Mouse (Mus musculus): ENCODE data around the gene Mtrex. TPM values are rescaled to one million over a fixed set of nuclear protein-coding genes. Genes with fewer than 3 reads are reported as not detected.

Mtrex gene
- polyA plus RNA-seq, 1 experiment from 2014 or later, result 70.5 TPM

DNA sequence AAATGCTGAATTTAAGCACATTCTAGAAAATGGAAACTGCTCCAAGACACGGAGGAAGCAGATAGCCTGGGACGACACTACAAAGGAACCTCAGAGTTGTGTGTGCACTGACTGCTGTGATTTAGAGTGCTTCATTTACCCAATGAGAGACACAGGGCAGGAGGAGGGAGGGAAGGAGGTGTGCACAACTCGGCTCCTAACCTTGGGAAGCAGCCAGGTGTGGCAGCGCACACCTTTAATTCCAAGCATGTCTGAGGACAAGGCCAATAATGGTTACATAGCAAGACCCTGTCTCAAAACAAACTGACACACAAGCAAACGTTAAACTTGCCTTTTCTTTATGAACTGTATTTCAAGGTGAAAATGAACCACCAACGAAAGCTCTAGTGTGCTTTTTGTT lies 1.9 kb downstream of the Mtrex start:
- Histone ChIP-seq H3K27me3 (ENCODE audit: insufficient read depth, poor library complexity, severe bottlenecking) (no peaks in the 10 kb centered on the region), H3K4me1 (replicated peaks) (peaks cover 22% of the 10 kb centered on the region), H3K27ac (no peak overlapping the region), H3K4me3 (no peak overlapping the region), H3K9me3 (no peaks in the 10 kb centered on the region), H3K36me3 (peaks cover 28% of the 10 kb centered on the region)
- no peak for DNase-seq (ENCODE audit: low spot score)
- WGBS, result 88% methylated on average over 6 of the region's 6 CpGs

DNA sequence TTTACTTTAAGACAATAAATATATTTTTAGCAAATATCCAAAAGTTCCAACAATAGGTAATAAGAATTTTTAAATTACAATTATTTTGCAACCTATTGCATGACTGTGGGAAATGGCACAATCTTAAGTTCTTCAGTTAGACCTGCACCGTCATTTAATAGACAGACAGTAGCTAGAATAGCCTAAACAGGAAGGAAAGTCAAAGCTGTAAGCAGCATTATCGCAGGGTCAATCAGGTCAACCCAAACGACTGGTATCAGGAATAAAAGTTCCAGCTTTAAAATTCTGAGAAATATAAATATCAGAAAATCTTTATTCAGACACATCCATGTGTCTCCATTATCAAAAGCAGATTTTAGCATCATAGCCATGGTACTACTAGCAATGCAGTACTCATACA lies 6.3 kb downstream of the Mtrex start:
- 93% methylated on average over 3 of the region's 3 CpGs for WGBS
- Histone ChIP-seq H3K4me3 (no peak overlapping the region), H3K9me3 (no peaks in the 10 kb centered on the region), H3K4me1 (replicated peaks) (peaks cover 7% of the 10 kb centered on the region), H3K27ac (no peak overlapping the region), H3K27me3 (ENCODE audit: insufficient read depth, poor library complexity, severe bottlenecking) (no peaks in the 10 kb centered on the region), H3K36me3 (peaks cover 61% of the 10 kb centered on the region)
- DNase-seq (ENCODE audit: low spot score), result no peak

DNA sequence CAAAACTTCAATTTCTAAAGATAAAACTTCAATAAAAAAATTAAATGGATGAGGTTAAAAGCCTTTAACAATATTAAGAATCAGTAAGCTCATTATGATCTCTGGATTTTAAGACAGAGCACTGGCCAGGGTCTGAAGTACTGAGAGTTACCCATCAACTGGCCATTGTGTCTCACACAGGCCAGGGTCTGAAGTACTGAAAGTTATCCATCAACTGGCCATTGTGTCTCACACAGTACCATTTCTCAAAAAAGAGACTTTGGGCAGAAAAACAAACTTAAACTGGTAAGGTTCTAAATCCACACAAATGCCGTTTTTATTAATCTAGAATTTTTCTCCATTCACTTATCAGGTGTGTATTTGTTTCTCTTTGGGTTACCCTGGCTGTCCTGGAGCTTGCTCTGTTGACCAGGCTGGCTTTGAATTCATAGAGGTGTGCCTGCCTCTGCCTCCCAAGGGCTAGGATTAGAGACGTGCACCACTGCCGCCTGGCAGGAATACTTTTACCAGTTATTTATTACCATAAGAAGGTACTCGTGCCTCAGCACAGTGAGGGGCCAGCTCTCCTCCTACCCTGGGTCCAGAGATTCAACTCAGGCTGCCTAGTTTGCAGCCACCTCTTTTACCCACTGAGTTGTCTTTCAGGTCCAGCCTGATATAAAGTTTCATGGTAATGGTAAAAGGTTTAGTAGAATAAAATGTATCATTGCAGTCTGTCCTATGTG lies 7.9 kb downstream of the Mtrex start:
- peaks cover 73% of the 10 kb centered on the region for H3K36me3 ChIP-seq

DNA sequence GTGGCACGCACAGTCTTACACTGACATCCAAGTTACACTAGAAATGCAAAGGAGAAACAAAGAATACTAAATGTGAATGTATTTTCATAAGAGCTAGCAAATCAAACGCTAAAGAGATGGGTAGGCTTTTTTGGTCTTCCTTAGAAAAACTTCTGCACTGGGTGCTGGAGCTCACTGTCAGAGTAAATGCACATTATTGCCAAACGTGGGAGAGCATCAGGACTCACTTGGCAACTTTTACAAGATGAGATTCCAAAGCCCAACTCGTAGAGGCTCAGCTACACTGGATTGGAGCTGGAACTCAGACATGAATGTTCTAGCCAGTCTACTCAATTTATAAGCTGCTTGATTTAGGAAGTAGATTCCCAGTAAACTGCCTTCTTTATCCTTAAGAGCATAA lies 16.8 kb downstream of the Mtrex start:
- H3K9me3 ChIP-seq, result no peaks in the 10 kb centered on the region

More for the DNA sequence above, 7.9 kb downstream of the Mtrex start:
- Histone ChIP-seq H3K4me1 (replicated peaks) (no peaks in the 10 kb centered on the region), H3K4me3 (no peak overlapping the region), H3K9me3 (no peaks in the 10 kb centered on the region), H3K27ac (no peak overlapping the region), H3K27me3 (ENCODE audit: insufficient read depth, poor library complexity, severe bottlenecking) (no peaks in the 10 kb centered on the region)
- DNase-seq (ENCODE audit: low spot score), result no peak
- 83% methylated on average over 4 of the region's 4 CpGs for WGBS

DNA sequence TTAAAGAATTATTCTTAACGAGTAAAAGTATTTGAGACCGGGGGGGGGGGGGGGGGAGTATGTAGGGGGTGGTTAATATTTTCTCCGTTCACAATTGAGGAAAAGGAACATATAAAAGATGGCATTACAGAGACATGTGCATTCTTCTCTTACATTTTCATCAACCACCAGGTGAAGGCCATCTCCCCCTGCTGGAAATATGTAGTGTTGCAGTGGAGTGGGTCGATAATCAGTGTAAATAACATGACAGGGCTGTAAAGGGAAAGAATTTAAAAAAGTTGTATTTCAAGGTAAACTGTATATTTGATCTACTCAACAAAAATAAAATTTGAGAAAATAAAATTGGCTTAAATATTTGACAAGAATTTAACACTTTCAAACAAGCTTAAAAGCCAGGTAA lies 17.5 kb downstream of the Mtrex start:
- Histone ChIP-seq H3K9me3 (no peaks in the 10 kb centered on the region), H3K4me1 (replicated peaks) (no peaks in the 10 kb centered on the region), H3K36me3 (peaks cover 86% of the 10 kb centered on the region), H3K27me3 (ENCODE audit: insufficient read depth, poor library complexity, severe bottlenecking) (no peaks in the 10 kb centered on the region), H3K4me3 (no peak overlapping the region), H3K27ac (no peak overlapping the region)
- WGBS, result 84% methylated on average over 4 of the region's 4 CpGs
- DNase-seq (ENCODE audit: low spot score), result peak; percentile 35

More for the DNA sequence above, 16.8 kb downstream of the Mtrex start:
- DNase-seq (ENCODE audit: low spot score), result no peak
- Histone ChIP-seq H3K27me3 (ENCODE audit: insufficient read depth, poor library complexity, severe bottlenecking) (no peaks in the 10 kb centered on the region), H3K4me1 (replicated peaks) (no peaks in the 10 kb centered on the region), H3K4me3 (no peak overlapping the region), H3K36me3 (peaks cover 83% of the 10 kb centered on the region), H3K27ac (no peak overlapping the region)
- WGBS, result 91% methylated on average over 4 of the region's 4 CpGs

DNA sequence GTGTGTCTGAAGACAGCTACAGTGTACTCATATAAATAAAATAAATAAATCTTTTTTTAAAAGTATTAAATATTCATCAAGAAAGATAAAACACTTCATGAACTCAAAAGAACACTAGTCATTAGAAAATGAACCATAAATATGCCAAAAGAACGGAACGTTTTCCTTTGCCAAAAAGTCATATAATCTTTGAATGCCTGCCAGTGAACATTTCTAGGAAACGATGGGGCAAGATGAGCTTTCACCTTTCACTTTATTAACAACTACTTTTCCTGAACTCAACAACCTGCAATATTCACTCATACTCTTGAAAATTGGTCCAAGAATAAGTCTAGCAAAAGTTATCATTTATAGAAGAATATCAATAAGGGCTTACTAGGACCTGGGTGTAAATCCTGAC lies 25.0 kb downstream of the Mtrex start:
- no peak overlapping the region for H3K4me3 ChIP-seq
- H3K4me1 ChIP-seq (replicated peaks), result no peaks in the 10 kb centered on the region
- DNase-seq (ENCODE audit: low spot score), result no peak
- peaks cover 93% of the 10 kb centered on the region for H3K36me3 ChIP-seq
- no peak overlapping the region for H3K27ac ChIP-seq
- 97% methylated on average over 3 of the region's 3 CpGs for WGBS
- no peaks in the 10 kb centered on the region for H3K27me3 ChIP-seq (ENCODE audit: insufficient read depth, poor library complexity, severe bottlenecking)
- H3K9me3 ChIP-seq, result no peaks in the 10 kb centered on the region

DNA sequence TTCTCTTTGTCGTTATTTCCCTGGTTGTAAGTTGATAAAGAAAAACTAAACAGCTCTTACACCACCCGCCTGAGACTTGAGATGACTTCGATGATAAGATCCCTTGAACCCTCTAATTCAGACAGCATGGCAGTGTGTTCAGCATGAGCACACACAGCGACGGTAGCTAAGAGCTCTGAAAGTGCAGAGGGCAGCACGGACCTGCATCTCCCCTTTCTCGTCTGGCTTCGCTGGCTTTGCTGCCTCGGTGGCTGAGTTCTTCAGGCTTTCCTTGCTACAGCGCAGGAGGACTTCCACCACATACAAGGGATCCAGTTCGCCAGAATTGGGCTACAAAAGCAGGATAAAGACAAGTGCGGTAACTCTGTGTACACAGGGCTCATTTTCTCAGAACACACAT lies 40.0 kb downstream of the Mtrex start:
- no peak for DNase-seq (ENCODE audit: low spot score)

DNA sequence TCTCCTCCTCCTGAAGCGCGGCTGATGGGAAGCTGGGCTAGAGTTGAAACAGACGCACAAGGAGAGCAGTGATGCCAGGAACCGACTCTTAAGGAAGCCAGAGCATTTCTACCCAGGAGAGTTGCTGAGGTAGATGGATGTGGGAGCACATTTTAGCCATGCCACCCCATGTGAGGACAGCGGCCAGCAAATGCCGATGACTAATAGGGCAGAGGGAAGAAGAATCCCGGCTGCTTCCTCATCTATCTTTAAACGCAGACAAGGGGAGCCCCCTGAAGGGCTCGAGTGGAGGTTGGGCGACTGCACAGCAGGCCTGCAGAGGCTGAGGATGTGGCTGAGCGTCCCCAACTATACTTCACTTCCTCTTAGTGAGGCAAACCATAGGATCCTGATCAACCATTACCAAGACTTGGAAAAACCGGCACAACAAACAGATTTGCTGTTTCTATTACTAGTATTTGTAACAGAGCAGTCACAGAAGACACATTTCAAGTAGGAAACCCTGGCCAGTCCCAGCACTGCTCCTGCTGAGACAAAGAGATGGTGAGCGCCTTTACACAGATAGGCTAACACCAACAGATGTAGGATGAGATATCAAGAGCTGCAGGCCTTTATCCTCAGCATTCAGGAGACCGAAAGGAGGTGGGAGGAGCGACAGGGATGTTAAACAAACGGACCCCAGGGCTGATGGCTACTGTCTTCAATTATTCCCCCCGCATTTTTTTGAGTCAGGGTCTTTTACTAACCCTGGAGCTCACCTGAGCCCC lies 55.5 kb downstream of the Mtrex start:
- no peak for DNase-seq (ENCODE audit: low spot score)
- Histone ChIP-seq H3K27me3 (ENCODE audit: insufficient read depth, poor library complexity, severe bottlenecking) (no peaks in the 10 kb centered on the region), H3K9me3 (no peaks in the 10 kb centered on the region), H3K36me3 (peaks cover 100% of the 10 kb centered on the region), H3K4me3 (no peak overlapping the region), H3K27ac (no peak overlapping the region), H3K4me1 (replicated peaks) (no peaks in the 10 kb centered on the region)
- 87% methylated on average over 17 of the region's 17 CpGs for WGBS

More for the DNA sequence above, 40.0 kb downstream of the Mtrex start:
- H3K27ac ChIP-seq, result no peak overlapping the region
- no peaks in the 10 kb centered on the region for H3K9me3 ChIP-seq
- no peak overlapping the region for H3K4me3 ChIP-seq
- no peaks in the 10 kb centered on the region for H3K4me1 ChIP-seq (replicated peaks)
- WGBS, result 92% methylated on average over 12 of the region's 12 CpGs
- no peaks in the 10 kb centered on the region for H3K27me3 ChIP-seq (ENCODE audit: insufficient read depth, poor library complexity, severe bottlenecking)
- peaks cover 99% of the 10 kb centered on the region for H3K36me3 ChIP-seq

DNA sequence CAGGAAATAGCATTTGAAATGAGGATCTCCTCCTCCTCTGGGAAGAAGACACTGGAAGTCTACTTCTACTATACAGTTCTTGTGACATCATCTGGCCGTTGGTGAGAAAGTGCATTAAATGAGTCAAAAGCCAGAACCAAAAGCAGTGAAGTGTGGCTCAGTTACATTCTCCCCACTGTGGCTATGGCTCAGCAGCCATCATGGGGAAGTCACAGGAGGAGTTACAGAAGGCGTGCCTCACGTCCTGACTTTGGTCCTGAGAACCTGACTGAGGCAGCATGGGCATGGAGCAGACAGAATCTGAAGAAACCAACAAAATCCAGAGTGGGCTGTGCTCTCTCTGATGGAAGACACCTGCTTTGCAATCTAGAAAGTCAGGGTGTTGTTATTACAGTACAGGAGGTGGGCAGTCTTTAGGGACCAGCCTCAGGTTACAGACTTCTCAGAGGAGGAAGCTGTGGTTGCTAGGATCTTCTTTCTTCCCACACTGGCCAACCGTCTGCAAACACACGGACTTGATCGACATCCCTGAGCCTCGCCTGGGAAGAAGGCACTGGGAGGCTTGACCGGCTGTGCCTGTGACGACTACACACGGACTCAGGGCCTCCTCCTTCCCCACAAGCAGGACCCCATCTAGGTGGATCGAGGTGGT lies 57.0 kb downstream of the Mtrex start:
- Histone ChIP-seq H3K9me3 (no peaks in the 10 kb centered on the region), H3K4me3 (no peak overlapping the region), H3K36me3 (peaks cover 100% of the 10 kb centered on the region), H3K27ac (no peak overlapping the region), H3K27me3 (ENCODE audit: insufficient read depth, poor library complexity, severe bottlenecking) (no peaks in the 10 kb centered on the region), H3K4me1 (replicated peaks) (no peaks in the 10 kb centered on the region)
- 88% methylated on average over 11 of the region's 11 CpGs for WGBS
- DNase-seq (ENCODE audit: low spot score), result no peak

DNA sequence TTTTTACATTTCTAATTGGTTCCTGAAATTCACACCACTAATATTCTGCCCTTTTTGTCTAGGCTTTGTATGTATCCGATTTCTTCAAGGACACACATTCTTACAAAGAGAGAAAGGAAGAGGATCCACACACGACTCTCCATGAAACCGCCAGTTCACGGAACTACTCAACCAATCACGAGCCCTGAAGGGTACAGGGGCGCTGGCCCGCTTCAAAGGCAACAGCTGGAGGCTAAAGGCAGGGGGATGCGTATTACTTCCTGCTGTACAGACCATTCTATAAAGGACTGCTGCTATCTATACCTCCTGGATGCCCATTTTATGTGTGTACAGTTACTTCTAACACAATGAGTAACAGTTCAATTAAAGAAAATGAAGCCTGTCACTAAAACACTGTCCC lies 59.8 kb downstream of the Mtrex start:
- H3K27me3 ChIP-seq (ENCODE audit: insufficient read depth, poor library complexity, severe bottlenecking), result no peaks in the 10 kb centered on the region
- H3K36me3 ChIP-seq, result peaks cover 91% of the 10 kb centered on the region
- DNase-seq (ENCODE audit: low spot score), result no peak
- H3K9me3 ChIP-seq, result no peaks in the 10 kb centered on the region
- H3K27ac ChIP-seq, result no peak overlapping the region
- 96% methylated on average over 8 of the region's 8 CpGs for WGBS
- H3K4me1 ChIP-seq (replicated peaks), result no peaks in the 10 kb centered on the region
- H3K4me3 ChIP-seq, result no peak overlapping the region

DNA sequence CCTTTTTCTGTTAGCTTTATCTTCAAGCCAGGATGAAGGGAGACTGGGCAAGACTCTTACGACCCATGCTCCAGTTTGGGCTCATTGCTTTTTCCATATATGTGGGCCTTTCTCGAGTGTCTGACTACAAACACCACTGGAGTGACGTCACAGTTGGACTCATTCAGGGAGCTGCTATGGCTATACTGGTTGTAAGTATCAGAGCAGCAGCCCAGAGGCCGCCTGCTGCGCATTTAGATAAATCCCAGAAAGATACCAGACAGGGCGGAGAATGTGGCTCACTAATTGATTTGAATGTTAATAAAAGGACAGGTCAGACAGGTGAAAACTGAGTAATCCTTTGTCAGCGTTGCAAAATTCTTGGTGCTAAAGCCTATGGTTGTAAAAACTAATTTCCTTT lies 60.4 kb downstream of the Mtrex start:
- DNase-seq (ENCODE audit: low spot score), result no peak
- Histone ChIP-seq H3K36me3 (peaks cover 85% of the 10 kb centered on the region), H3K27me3 (ENCODE audit: insufficient read depth, poor library complexity, severe bottlenecking) (no peaks in the 10 kb centered on the region), H3K9me3 (no peaks in the 10 kb centered on the region), H3K4me3 (no peak overlapping the region), H3K4me1 (replicated peaks) (no peaks in the 10 kb centered on the region), H3K27ac (no peak overlapping the region)
- WGBS, result 91% methylated on average over 7 of the region's 7 CpGs

DNA sequence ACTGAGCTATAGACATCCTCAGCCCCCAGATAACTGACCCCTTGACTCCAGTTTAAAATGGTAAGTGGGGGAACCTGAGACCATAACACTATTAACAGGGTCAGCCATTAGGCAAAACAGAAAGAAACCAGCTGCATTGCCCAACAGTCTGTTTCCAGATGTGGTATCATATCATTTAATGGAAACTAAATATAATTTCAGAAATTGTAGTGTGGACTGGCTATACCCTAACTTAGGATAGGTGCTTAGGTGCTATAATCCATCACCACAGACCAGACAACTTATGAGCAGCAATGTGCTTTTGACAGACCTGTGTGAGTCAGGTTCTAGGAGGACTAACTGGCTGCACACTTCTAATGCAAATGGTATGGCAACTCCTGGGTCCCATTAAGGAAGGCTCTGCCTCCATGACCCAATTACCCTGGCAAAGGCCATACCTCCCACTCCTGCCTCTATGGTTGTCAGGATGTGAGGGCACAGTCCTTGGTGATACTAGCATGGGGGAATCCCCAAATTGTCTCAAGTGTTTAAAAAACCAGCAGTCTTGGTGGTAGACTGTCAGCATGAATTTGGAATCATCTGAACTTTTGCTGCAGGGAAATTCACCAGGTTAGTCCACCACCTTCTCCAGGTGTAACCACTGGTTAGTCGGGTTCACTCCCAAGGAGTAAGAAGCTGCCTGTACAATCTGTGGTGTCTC lies 64.1 kb downstream of the Mtrex start:
- Histone ChIP-seq H3K27me3 (ENCODE audit: insufficient read depth, poor library complexity, severe bottlenecking) (no peaks in the 10 kb centered on the region), H3K9me3 (no peaks in the 10 kb centered on the region), H3K4me3 (no peak overlapping the region), H3K4me1 (replicated peaks) (no peaks in the 10 kb centered on the region), H3K36me3 (peaks cover 65% of the 10 kb centered on the region), H3K27ac (no peak overlapping the region)
- 94% methylated on average over 1 of the region's 1 CpGs for WGBS
- DNase-seq (ENCODE audit: low spot score), result no peak

All from hindbrain, embryonic 10.5 days (tissue).